Mouse (Mus musculus) heart, embryonic 15.5 days (tissue): ENCODE results near the gene Tspan8. TPM values are rescaled to one million over a fixed set of nuclear protein-coding genes. Genes with fewer than 3 reads are reported as not detected.

Experiments
- polyA plus RNA-seq: library from polyadenylated mRNA; unstranded; fragments of >200 nt; fragmentation: Nextera tagmentation; extraction: Ambion mirVana; gene quantifications from 2 replicates; pipeline ENCODE4 v1.2.1, GENCODE M21; 2015

The Tspan8 gene
- polyA plus RNA-seq, 1 experiment from 2014 or later: 4.3 TPM

Other genes starting within 250 kb of the Tspan8 start
- gene A930009A15Rik, start 246.8 kb upstream of the Tspan8 start, polyA plus RNA-seq: not detected in 2 replicates
- gene Lgr5, start 229.1 kb upstream of the Tspan8 start, polyA plus RNA-seq: 0.31 and 1.1 TPM in 2 replicates
- gene Ptprr, start 201.4 kb downstream of the Tspan8 start, polyA plus RNA-seq: 0.31 and 0.53 TPM in 2 replicates